Mouse (Mus musculus) embryonic stem cell, embryonic (primary cell): ENCODE measurements at regions not wholly inside any gene's neighbourhood (a gene's known extent, or its start where the extent isn't known, plus 50 kb on each side); places are given as distances from the start of the nearest gene placed in this dataset.
"Not testable (repeated sequence)": the region's sequence is repeated elsewhere in the genome, so short reads cannot be mapped to it uniquely, and the experiment has no call there.

Source experiments
- CTCF ChIA-PET, 4 experiments: fragments of 300-600 bp in 2 of 4; fragments of 350-600 bp in 2 of 4; sonication (Branson Sonifier 250); formaldehyde crosslinking; loops; one replicate each; lab custom pipeline; 2022; ENCODE audit warnings: inconsistent platforms in 2 of 4; lab: Charles Lee
- POLR2A ChIA-PET, 4 experiments: fragments of 300-600 bp in 2 of 4; fragments of 350-600 bp in 2 of 4; sonication (Branson Sonifier 250); formaldehyde crosslinking; loops; one replicate each; lab custom pipeline; 2022; ENCODE audit warnings: antibody characterized with exemption in 4 of 4, inconsistent platforms in 1 of 4; lab: Charles Lee

GRCm38 (mm10) chr1:112486046-112486445 is 621.3 kb upstream of the Dsel start:
- CTCF ChIA-PET, POLR2A ChIA-PET: not testable (repeated sequence)

GRCm38 (mm10) chr1:112456047-112456446 is 591.3 kb upstream of the Dsel start:
- ChIA-PET POLR2A (interaction anchor here in 1 of 4 experiments (0.6 kb wide), 1 partner anchor 208 kb away, joined by 3 read pairs; no protein-coding TSS in a partner anchor), CTCF (interaction anchor here in 2 of 4 experiments (0.7 kb wide), 2 partner anchors 78 to 1277 kb away, joined by 3 to 9 read pairs; no protein-coding TSS in a partner anchor)

- CTCF ChIA-PET, result interaction anchor here in 3 of 4 experiments (0.8 to 1.4 kb wide), 7 partner anchors 64 to 792 kb away, joined by 3 to 11 read pairs (median 4); partner anchors contain the start of gene Dsel (in 2 of the 3)
- POLR2A ChIA-PET, result no interaction called here
These were observed 587.7 kb upstream of the Dsel start for GRCm38 (mm10) chr1:112452390-112452789.

GRCm38 (mm10) chr1:112451622-112452021 is 586.9 kb upstream of the Dsel start:
- CTCF ChIA-PET, result interaction anchor here in 3 of 4 experiments (0.6 to 1.4 kb wide), 9 partner anchors 15 to 1415 kb away, joined by 3 to 11 read pairs (median 4); partner anchors contain the start of gene Dsel (in 2 of the 3)
- POLR2A ChIA-PET, result no interaction called here

- CTCF ChIA-PET, result no interaction called here
- POLR2A ChIA-PET, result no interaction called here
These were observed 574.4 kb upstream of the Dsel start for GRCm38 (mm10) chr1:112439109-112439508.

- ChIA-PET CTCF (no interaction called here), POLR2A (no interaction called here)
These were observed 551.8 kb upstream of the Dsel start for GRCm38 (mm10) chr1:112416350-112417083.

GRCm38 (mm10) chr1:112388807-112389206 is 524.1 kb upstream of the Dsel start:
- ChIA-PET POLR2A (interaction anchor here in 1 of 4 experiments (0.6 kb wide), 1 partner anchor 214 kb away, joined by 5 read pairs; no protein-coding TSS in a partner anchor), CTCF (interaction anchor here in 2 of 4 experiments (1.9 to 2.0 kb wide), 2 partner anchors 63 kb away, joined by 8 to 11 read pairs; no protein-coding TSS in a partner anchor)

- ChIA-PET POLR2A (no interaction called here), CTCF (interaction anchor here in 1 of 4 experiments (0.6 kb wide), 1 partner anchor 69 kb away, joined by 4 read pairs; no protein-coding TSS in a partner anchor)
These were observed 519.3 kb upstream of the Dsel start for GRCm38 (mm10) chr1:112384015-112384414.

GRCm38 (mm10) chr1:112379651-112380264 is 515.0 kb upstream of the Dsel start:
- ChIA-PET POLR2A (no interaction called here), CTCF (interaction anchor here in 2 of 4 experiments (1.0 to 1.8 kb wide), 2 partner anchors 515 kb away, joined by 3 to 8 read pairs; partner anchors contain the start of gene Dsel (in 2 of the 2))

GRCm38 (mm10) chr1:112378660-112379059 is 513.9 kb upstream of the Dsel start:
- POLR2A ChIA-PET, result no interaction called here

GRCm38 (mm10) chr1:112355816-112356215 is 491.1 kb upstream of the Dsel start:
- POLR2A ChIA-PET, result no interaction called here
- CTCF ChIA-PET, result no interaction called here

More at GRCm38 (mm10) chr1:112378660-112379059, 513.9 kb upstream of the Dsel start:
- CTCF ChIA-PET, result interaction anchor here (0.5 to 1.2 kb wide), 13 partner anchors 12 to 718 kb away, joined by 3 to 8 read pairs (median 3); partner anchors contain the start of gene Dsel (in 3 of the 4)
